Mouse (Mus musculus): ENCODE data around the gene Rgma. TPM values are rescaled to one million over a fixed set of nuclear protein-coding genes. Genes with fewer than 3 reads are reported as not detected.

The Rgma gene
- polyA plus RNA-seq, 1 experiment from 2014 or later, result 0.55 TPM

- H3K27me3 ChIP-seq (replicated peaks), result no peaks in the 10 kb centered on the region; the same call in 1 of the 2 replicates
- no peaks in the 10 kb centered on the region for H3K4me1 ChIP-seq
- no peaks in the 10 kb centered on the region for H3K9me3 ChIP-seq (replicated peaks)
- H3K4me2 ChIP-seq, result no peak overlapping the region
- no peak overlapping the region for H3K27ac ChIP-seq
- WGBS (ENCODE audit: insufficient replicate concordance), result 59% methylated on average over 7 of the region's 7 CpGs
- no peak overlapping the region for H3K4me3 ChIP-seq
- no peak for ATAC-seq
- no peak overlapping the region for H3K9ac ChIP-seq
- H3K36me3 ChIP-seq, result no peaks in the 10 kb centered on the region
Observed at GRCm38 (mm10) chr7:73411523-73411922, 36.2 kb downstream of the Rgma start.

DNA sequence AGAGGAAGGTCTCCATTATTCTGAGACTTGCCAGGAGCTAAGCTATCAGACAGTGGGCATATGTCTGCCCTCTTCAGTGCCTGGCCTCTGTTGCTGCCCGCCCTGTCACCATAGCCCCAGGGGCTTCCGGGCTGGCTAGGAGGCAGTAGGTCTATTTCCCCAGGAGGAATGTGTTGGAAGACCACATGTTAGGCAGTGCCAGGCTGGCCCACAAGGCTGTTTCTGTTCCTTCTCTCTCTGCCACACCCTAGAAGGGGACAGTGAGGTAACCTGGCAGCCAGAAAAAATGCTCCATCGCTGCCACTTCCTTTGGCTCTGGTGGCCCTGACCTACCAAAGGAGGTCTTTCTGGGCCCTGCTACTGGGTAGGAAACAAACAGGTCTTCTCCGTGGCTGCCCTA, 36.7 kb downstream of the Rgma start:
- no peak overlapping the region for H3K27ac ChIP-seq

DNA sequence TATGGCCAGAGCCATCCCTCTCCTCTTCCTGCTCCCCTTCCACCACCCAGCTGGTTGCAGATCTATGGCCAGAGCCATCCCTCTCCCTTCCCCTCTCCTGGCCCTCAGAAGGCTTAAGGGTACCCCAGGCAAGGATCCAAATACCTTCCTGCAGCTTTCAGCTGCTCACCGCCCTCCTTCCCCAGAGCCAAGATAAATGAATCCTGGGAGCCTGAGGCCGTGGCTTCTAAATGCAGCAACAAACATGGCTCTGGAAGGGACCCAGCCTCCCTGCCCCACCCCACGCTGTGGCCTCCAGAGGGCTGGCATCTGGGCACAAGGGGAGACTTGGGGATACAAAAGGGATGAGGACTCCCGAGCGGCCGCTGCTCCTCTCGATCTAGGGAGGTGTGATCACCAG, 37.1 kb downstream of the Rgma start:
- Histone ChIP-seq H3K27me3 (replicated peaks) (no peaks in the 10 kb centered on the region; the same call in 1 of the 2 replicates), H3K36me3 (no peaks in the 10 kb centered on the region), H3K4me1 (no peaks in the 10 kb centered on the region), H3K4me3 (no peak overlapping the region), H3K9me3 (replicated peaks) (no peaks in the 10 kb centered on the region), H3K27ac (no peak overlapping the region), H3K9ac (no peak overlapping the region), H3K4me2 (no peak overlapping the region)
- no peak for ATAC-seq
- 77% methylated on average over 7 of the region's 7 CpGs for WGBS (ENCODE audit: insufficient replicate concordance)

More for the DNA sequence above, 36.7 kb downstream of the Rgma start:
- WGBS (ENCODE audit: insufficient replicate concordance), result 64% methylated on average over 4 of the region's 4 CpGs
- Histone ChIP-seq H3K9me3 (replicated peaks) (no peaks in the 10 kb centered on the region), H3K4me1 (no peaks in the 10 kb centered on the region), H3K27me3 (replicated peaks) (no peaks in the 10 kb centered on the region; the same call in 1 of the 2 replicates), H3K4me3 (no peak overlapping the region), H3K4me2 (no peak overlapping the region), H3K9ac (no peak overlapping the region), H3K36me3 (no peaks in the 10 kb centered on the region)
- ATAC-seq, result no peak

DNA sequence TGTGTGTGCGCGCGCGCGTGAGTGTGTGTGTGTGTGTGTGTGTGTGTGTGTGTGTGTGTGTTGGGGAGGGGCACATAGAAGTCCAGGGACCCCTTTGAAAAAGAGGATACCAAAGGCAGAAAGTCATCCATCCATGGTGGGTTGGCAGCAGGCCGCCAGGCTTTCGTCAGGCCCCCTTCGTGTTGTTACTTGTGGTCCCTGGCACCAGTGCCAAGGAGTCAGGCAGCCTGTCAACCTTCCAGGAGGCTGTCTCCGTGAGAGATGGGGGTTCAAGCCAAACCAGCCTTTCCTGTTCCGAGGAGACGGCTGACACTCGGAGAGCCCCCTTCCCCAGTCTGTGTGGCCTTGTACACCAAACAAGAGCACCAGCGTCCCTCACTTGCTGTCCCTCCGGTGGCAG, 38.9 kb downstream of the Rgma start:
- no peak overlapping the region for H3K9ac ChIP-seq
- H3K4me3 ChIP-seq, result no peak overlapping the region
- no peaks in the 10 kb centered on the region; the same call in 1 of the 2 replicates for H3K27me3 ChIP-seq (replicated peaks)
- ATAC-seq, result no peak
- H3K4me2 ChIP-seq, result no peak overlapping the region
- H3K36me3 ChIP-seq, result no peaks in the 10 kb centered on the region
- 69% methylated on average over 14 of the region's 14 CpGs for WGBS (ENCODE audit: insufficient replicate concordance)
- H3K27ac ChIP-seq, result no peak overlapping the region
- 0 out of 2 replicates have a peak, but pooled peaks cover 1% of the 10 kb centered on the region for H3K4me1 ChIP-seq
- H3K9me3 ChIP-seq (replicated peaks), result no peaks in the 10 kb centered on the region

- H3K4me1 ChIP-seq, result 0 out of 2 replicates have a peak, but pooled peaks cover 4% of the 10 kb centered on the region
- 37% methylated on average over 7 of the region's 7 CpGs for WGBS (ENCODE audit: insufficient replicate concordance)
- H3K4me3 ChIP-seq, result no peak overlapping the region
- no peaks in the 10 kb centered on the region for H3K9me3 ChIP-seq (replicated peaks)
- H3K27me3 ChIP-seq (replicated peaks), result no peaks in the 10 kb centered on the region
- no peak overlapping the region for H3K27ac ChIP-seq
- H3K4me2 ChIP-seq, result no peak overlapping the region
- no peak for ATAC-seq
- H3K9ac ChIP-seq, result no peak overlapping the region
- no peaks in the 10 kb centered on the region for H3K36me3 ChIP-seq
Observed at GRCm38 (mm10) chr7:73419375-73419774, 44.1 kb downstream of the Rgma start.

DNA sequence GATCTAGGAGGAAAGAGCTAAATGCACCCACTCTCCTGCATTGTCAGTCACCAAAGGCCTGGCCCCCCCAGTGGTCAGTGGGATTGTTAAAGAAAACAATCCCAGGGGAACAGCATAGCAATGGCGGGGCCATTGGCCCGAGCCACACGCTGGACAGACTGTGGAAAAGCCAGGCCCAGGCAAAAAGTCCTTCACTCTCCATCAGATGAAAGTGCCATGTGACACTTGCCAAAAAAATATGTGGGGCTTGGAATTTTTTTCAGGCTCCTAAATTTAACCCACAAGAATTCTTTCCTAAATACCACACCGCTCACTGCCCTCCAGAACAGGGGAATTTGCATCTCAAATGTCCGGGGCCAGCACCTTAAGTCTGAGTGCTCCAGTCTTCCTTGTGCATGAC, 45.5 kb downstream of the Rgma start:
- H3K27ac ChIP-seq, result no peak overlapping the region

DNA sequence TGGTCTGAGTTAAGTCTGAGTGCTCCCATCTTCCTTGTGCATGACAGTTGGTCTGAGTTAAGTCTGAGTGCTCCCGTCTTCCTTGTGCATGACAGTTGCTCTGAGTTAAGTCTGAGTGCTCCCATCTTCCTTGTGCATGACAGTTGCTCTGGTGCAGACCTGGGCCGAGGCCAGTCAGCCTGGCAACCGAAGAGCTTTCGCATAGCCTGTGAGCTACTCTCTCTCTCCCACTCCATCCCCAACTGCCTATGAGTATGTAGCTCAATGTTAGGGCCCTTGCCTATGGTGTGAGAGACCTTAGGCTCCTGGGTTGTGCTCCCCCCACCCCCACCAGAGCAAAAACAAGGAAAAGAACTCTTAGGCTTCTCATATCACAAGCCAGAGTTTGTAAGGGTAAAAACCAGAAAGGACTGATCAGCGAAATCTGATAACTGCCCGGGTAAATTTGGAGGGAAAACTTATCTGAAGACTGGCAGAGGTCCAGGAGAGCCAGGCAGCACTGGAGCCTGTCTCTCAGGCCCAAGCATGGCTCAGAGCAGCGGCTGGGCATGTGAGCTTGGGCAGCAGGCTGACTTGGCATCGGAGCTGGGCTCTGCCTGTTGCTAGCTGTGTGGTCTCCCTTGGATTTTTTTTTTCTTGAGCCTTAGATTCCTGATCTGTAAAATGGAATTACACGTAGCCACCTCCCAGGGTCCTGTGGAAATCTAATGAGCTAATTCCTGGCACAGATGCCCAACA, 46.1 kb downstream of the Rgma start:
- no peak for ATAC-seq
- H3K27ac ChIP-seq, result no peak overlapping the region
- H3K27me3 ChIP-seq (replicated peaks), result no peaks in the 10 kb centered on the region
- 66% methylated on average over 9 of the region's 9 CpGs for WGBS (ENCODE audit: insufficient replicate concordance)
- 0 out of 2 replicates have a peak, but pooled peaks cover 4% of the 10 kb centered on the region for H3K4me1 ChIP-seq
- H3K4me2 ChIP-seq, result no peak overlapping the region
- peaks cover 3% of the 10 kb centered on the region; the same call in 1 of the 2 replicates for H3K36me3 ChIP-seq
- no peaks in the 10 kb centered on the region for H3K9me3 ChIP-seq (replicated peaks)
- no peak overlapping the region for H3K4me3 ChIP-seq
- no peak overlapping the region for H3K9ac ChIP-seq

More for the DNA sequence above, 45.5 kb downstream of the Rgma start:
- Histone ChIP-seq H3K4me3 (no peak overlapping the region), H3K4me2 (no peak overlapping the region), H3K9ac (no peak overlapping the region), H3K27me3 (replicated peaks) (no peaks in the 10 kb centered on the region), H3K36me3 (no peaks in the 10 kb centered on the region), H3K4me1 (0 out of 2 replicates have a peak, but pooled peaks cover 4% of the 10 kb centered on the region), H3K9me3 (replicated peaks) (no peaks in the 10 kb centered on the region)
- 66% methylated on average over 5 of the region's 5 CpGs for WGBS (ENCODE audit: insufficient replicate concordance)
- no peak for ATAC-seq

- Histone ChIP-seq H3K4me3 (no peak overlapping the region), H3K9me3 (replicated peaks) (no peaks in the 10 kb centered on the region), H3K4me1 (0 out of 2 replicates have a peak, but pooled peaks cover 4% of the 10 kb centered on the region), H3K9ac (no peak overlapping the region), H3K36me3 (peaks cover 12% of the 10 kb centered on the region), H3K27ac (no peak overlapping the region), H3K4me2 (no peak overlapping the region), H3K27me3 (replicated peaks) (no peaks in the 10 kb centered on the region)
- 25% methylated on average over 12 of the region's 12 CpGs for WGBS (ENCODE audit: insufficient replicate concordance)
- no peak for ATAC-seq
Observed at GRCm38 (mm10) chr7:73422223-73423113, 47.2 kb downstream of the Rgma start.

DNA sequence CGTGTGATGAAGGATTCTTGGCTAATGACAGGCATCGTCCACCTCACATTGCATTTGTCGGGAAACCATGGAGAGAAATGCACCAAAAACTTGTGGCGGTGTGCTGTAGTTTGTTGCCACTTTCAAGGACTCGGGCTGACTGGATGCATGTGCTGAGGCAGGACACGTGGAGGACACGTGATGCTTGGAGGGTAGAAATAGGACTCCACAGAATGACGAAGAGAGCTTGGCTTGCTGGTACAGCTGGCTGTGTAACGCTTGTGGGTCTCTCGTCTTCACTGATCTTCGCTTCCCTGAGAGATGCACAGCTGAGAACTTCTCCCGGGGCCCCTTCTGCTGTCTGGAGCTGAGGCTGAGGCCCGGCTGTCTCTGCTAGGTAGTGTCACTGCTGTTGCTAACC, 47.9 kb downstream of the Rgma start:
- H3K4me1 ChIP-seq, result 0 out of 2 replicates have a peak, but pooled peaks cover 4% of the 10 kb centered on the region
- H3K4me3 ChIP-seq, result no peak overlapping the region
- H3K9me3 ChIP-seq (replicated peaks), result no peaks in the 10 kb centered on the region
- 70% methylated on average over 13 of the region's 13 CpGs for WGBS (ENCODE audit: insufficient replicate concordance)
- no peaks in the 10 kb centered on the region for H3K27me3 ChIP-seq (replicated peaks)
- ATAC-seq, result no peak
- peaks cover 20% of the 10 kb centered on the region for H3K36me3 ChIP-seq
- no peak overlapping the region for H3K9ac ChIP-seq
- no peak overlapping the region for H3K27ac ChIP-seq
- H3K4me2 ChIP-seq, result no peak overlapping the region

- Histone ChIP-seq H3K36me3 (peaks cover 30% of the 10 kb centered on the region), H3K4me1 (peaks cover 7% of the 10 kb centered on the region; the same call in 1 of the 2 replicates), H3K9me3 (replicated peaks) (no peaks in the 10 kb centered on the region), H3K4me3 (no peak overlapping the region), H3K27me3 (replicated peaks) (no peaks in the 10 kb centered on the region), H3K27ac (no peak overlapping the region), H3K4me2 (no peak overlapping the region), H3K9ac (no peak overlapping the region)
- ATAC-seq, result no peak
- WGBS (ENCODE audit: insufficient replicate concordance), result 63% methylated on average over 3 of the region's 3 CpGs
Observed at GRCm38 (mm10) chr7:73424243-73424642, 48.9 kb downstream of the Rgma start.

DNA sequence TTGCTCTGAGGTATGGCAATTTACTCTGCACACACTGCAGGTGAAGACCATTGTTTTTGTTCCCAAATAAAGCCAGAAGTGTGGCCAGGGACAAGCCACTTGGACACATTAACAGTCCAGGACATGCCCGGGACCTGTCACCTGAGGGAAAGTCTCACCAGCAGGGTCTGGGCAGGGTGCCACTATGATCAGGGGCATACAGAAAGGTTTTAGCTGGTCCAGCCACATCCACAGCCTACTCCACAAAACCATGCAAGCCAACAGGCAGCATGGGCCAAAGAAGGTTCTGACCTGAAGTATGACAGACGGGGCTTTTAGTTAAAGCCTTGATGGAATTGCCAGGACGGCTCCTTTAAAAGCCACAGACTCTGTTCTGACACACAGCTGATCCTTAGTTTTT, 49.4 kb downstream of the Rgma start:
- Histone ChIP-seq H3K4me2 (no peak overlapping the region), H3K4me3 (no peak overlapping the region), H3K9me3 (replicated peaks) (no peaks in the 10 kb centered on the region), H3K4me1 (peaks cover 6% of the 10 kb centered on the region; the same call in 1 of the 2 replicates), H3K27me3 (replicated peaks) (no peaks in the 10 kb centered on the region), H3K9ac (no peak overlapping the region), H3K27ac (no peak overlapping the region), H3K36me3 (peaks cover 34% of the 10 kb centered on the region)
- ATAC-seq, result no peak
- 66% methylated on average over 3 of the region's 3 CpGs for WGBS (ENCODE audit: insufficient replicate concordance)

GRCm38 (mm10) chr7:73425451-73425850, 50.1 kb downstream of the Rgma start:
- whole genome bisulfite sequencing (ENCODE audit: insufficient replicate concordance), result 82% methylated on average over 7 of the region's 7 CpGs
- H3K4me3 ChIP-seq, result no peak overlapping the region
- no peak overlapping the region for H3K9ac ChIP-seq
- H3K4me1 ChIP-seq, result peaks cover 8% of the 10 kb centered on the region; the same call in 1 of the 2 replicates
- no peak for ATAC-seq
- no peaks in the 10 kb centered on the region for H3K27me3 ChIP-seq (replicated peaks)
- no peak overlapping the region for H3K27ac ChIP-seq
- peaks cover 42% of the 10 kb centered on the region for H3K36me3 ChIP-seq
- H3K9me3 ChIP-seq (replicated peaks), result no peaks in the 10 kb centered on the region
- no peak overlapping the region for H3K4me2 ChIP-seq

Data from liver, embryonic 12.5 days (tissue).